Comparison of ENCODE assay signal across 12 mouse cellular contexts in the genomic region with DNA sequence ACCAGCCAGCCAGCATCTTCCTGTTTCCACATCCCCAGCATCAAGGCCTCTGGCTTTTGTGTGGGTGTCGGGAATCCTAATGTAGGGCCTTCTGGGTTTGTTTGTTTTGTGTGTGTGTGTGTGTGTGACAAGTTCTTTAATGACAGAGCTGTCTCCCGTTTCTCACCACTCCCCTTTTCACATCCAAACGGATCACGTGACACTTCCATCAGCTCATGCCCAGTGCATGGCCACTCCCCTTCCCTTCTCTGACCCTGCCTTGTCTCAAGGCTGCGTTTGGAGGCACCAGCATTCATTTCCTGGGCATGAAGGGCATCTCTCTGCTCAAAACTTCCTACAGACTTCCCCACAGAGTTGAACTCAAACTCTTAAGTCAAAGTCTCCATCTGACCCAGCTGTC.
"Had no signal": no experiment of that assay in that cellular context is flagged by ENCODE, and none has a peak within 500 bp of the region (broad histone marks: within the 10 kb centered on the region; RNA-seq: fewer than 3 reads in every experiment).

No protein-coding gene starts in this region.

- ATAC-seq: inflammation-experienced regulatory T-cells, adult 6 months had no signal

- H3K9me3 ChIP-seq: kidney, embryonic 15.5 days; limb, embryonic 10.5 days; lung, embryonic 15.5 days; midbrain, embryonic 10.5 days had no signal

- H3K27me3 ChIP-seq: kidney, embryonic 15.5 days; lung, embryonic 15.5 days had no signal

- H3K27ac ChIP-seq: kidney, embryonic 15.5 days; limb, embryonic 10.5 days; lung, embryonic 15.5 days; midbrain, embryonic 10.5 days had no signal

- H3K4me1 ChIP-seq: limb, embryonic 10.5 days; lung, embryonic 15.5 days had no signal

- H3K4me3 ChIP-seq: kidney, embryonic 15.5 days; limb, embryonic 10.5 days; lung, embryonic 15.5 days; midbrain, embryonic 10.5 days had no signal

- DNase-seq: kidney, adult 18-20 months; kidney, postnatal 36 days; layer of hippocampus, adult 9-11 months; midbrain, embryonic 14.5 days; right cerebral cortex, adult 18-20 months; right cerebral cortex, postnatal 25 days had no signal

- H3K9ac ChIP-seq: kidney, embryonic 15.5 days; lung, embryonic 15.5 days had no signal

- H3K4me2 ChIP-seq: kidney, embryonic 15.5 days; liver, embryonic 11.5 days; lung, embryonic 15.5 days had no signal
